Mouse (Mus musculus) right cerebral cortex, postnatal 36 days (tissue): ENCODE data around the gene Csk.
A peak's percentile ranks its signal among the peaks of the same experiment; 100 is the strongest.

ENCODE experiments used
- DNase-seq, 2 experiments: peaks; one replicate each; pipeline ENCODE4 v3.0.0; 2022; ENCODE audit warnings: low spot score in 2 of 2, mixed read lengths in 1 of 2

Gene Csk

GRCm38 (mm10) chr9:57638651-57639459 lies 14.6 kb downstream of the Csk start:
- no peak for DNase-seq

DNA sequence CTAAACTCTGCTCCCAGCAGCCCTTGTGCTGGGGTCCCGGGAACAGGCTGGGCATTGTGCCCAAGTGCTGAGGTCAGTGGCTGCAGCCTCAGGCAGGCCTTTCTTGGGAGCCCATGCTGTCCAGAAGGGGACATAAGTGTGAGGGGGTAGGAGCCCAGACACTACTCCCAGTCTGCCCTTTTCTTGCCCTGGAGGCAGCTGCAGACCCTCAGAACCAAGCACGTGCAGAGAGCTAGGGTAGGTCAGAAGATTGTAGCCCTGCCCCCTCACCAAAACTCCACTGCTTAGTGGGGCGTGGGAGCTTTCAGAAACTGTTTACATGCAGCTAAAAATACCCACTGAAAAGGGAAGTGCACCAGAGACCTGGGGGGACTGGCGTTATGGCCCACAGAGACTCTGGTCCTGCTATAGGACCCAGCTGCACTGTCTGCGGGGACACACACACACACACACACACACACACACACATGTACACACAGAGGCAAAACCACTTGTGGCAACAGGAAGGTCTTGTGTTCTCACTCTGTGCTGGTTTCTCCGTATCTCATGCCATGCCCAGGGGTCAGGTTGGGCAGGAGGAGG lies 15.6 kb downstream of the Csk start:
- no peak for DNase-seq

- DNase-seq, result no peak
These were observed 16.2 kb downstream of the Csk start for GRCm38 (mm10) chr9:57637272-57637671.

DNA sequence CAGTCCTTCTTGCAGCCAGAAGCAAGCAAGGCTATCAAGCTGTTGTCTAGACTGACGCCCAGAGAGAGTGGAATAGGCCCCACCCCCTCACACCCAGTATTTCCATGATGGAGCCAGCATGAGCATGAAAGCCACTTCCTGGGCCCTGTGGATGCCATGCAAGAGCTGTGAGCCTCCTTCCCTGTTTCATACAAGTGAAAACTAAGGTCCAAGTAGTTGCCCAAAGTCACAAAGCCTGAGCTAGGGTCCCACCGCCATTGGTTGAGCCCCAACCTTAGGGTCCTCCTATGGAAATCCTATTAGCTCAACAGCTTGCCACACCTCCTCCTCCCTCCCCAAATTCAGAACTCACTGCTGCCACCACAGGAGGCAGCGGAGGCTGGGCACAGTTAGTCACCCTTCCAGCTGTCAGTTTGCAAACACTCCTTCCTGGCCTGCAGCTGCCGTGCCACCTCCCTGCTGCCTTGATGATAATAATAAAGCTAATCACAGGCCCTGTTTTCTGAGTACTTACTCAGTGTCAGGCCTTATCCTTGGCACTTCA lies 19.9 kb downstream of the Csk start:
- no peak for DNase-seq

DNA sequence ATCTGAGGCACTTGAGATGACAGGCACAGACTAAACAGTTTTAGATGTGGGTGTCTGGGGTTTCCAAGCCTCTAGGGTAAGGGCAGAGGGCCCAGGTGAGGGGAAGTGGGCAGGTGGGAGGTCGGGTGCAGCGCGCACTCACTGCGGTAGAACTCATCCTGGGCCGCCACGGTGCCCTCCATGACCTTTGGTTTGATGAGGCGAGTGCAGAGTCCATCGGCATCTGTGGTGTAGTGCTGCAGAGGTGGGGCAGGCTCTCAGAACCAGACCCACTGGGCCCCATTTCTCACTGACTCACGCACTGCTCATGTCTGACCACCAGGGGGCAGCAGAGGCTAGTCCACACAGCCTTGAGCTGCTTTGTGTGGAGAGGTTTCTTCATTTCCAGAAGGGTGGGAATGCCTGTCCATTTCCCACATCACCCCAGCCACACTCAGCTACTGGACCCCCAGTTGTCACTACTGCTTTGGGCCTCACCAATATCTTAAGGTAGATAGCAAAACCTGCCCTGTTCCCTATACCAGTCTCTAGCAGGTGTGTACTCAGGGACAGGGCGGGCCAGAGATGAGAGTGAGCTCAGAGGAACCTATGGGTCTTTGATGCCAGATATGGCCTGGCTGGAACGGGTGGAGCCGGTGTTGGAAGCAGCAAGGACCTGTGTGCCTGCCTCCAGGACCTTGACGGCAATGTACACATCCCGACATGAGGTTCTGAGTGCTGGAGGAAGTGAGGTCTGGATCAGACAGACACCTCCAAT lies 24.1 kb downstream of the Csk start:
- peak in 1 of 2 experiments; percentile 47 for DNase-seq

- DNase-seq, result no peak
These were observed 24.7 kb downstream of the Csk start for GRCm38 (mm10) chr9:57628717-57629116.

- DNase-seq, result no peak
These were observed 25.5 kb downstream of the Csk start for GRCm38 (mm10) chr9:57627892-57628291.

- DNase-seq, result no peak
These were observed 26.2 kb downstream of the Csk start for GRCm38 (mm10) chr9:57627191-57627590.

- no peak for DNase-seq
These were observed 27.5 kb downstream of the Csk start for GRCm38 (mm10) chr9:57625674-57626500.

GRCm38 (mm10) chr9:57624295-57624694 lies 29.1 kb downstream of the Csk start:
- DNase-seq, result no peak

DNA sequence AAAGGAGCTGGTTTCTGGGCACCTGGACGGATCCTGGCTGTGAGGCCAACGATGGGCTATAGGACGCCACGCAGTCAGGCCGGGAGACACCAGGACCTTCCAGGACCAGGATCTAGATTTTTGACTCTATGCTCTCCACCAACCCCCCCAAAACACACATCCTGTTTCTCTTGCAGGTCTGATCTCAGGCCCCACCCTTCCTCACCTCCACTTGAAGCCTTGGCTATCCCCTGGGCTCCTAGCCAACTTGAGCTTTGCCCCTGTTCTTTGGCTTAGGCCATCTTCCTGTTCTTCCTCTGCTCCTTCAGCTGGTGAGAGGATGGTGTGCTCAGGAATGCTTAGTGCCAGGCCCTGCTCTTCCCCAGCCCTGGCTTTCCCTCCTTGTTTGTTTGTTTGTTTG lies 32.8 kb downstream of the Csk start, which contains the start of gene Lman1l:
Gene Lman1l, minus strand, starts transcription at position 101 of the 400 bp plus-strand sequence.
- DNase-seq, result no peak

DNA sequence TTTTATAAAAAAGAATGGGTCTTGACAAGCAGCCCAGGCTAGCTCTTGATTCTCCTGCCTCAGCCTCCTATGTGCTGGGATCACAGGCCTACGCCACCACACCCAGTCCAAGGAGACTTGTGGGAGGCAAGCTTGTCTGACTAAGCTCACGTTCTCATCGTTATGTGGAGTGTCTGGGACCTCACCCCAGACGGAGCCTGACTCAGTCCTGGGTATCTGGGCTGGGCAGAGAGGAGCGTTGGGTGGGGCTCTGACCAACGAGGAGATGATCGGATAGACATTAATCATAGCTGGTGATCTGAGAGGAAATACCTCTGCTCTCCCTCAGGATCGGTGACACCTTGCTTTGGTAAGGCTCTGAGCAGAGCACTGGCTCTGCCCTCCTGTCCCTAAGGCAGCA lies 34.6 kb downstream of the Csk start:
- no peak for DNase-seq

DNA sequence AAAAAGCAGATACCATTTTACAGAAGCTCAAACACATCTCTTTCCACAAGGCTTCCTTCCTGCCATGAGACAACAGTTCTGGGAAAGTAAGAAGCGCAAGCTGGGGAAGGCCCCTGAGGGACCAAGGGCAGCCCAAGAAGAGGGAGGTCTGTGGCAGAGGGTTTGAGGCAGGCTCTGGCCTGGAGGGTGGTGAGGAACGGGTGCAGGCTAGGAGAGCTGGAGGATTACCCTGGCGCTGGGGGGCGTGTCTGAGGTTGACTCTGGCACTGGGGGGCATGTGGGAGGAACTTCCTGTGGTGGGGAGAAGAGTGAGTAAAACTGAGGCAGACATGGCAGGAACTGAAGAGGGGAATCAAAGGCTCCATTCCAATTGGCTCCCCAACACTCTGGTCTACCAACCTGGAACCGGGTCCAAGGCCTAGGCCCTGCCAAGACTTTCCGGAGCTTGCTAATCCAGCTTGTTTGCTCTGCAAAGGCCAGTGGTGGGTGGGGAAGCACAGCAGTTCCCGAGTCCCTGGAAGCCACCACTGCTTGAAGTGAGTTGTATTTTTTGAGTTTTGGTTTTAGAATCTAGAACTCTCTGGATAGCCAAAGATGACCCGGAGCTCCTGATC lies 35.8 kb downstream of the Csk start:
- DNase-seq, result no peak

GRCm38 (mm10) chr9:57614786-57615185 lies 38.6 kb downstream of the Csk start:
- DNase-seq, result no peak

- DNase-seq, result no peak
These were observed 39.5 kb downstream of the Csk start for GRCm38 (mm10) chr9:57613975-57614374.

DNA sequence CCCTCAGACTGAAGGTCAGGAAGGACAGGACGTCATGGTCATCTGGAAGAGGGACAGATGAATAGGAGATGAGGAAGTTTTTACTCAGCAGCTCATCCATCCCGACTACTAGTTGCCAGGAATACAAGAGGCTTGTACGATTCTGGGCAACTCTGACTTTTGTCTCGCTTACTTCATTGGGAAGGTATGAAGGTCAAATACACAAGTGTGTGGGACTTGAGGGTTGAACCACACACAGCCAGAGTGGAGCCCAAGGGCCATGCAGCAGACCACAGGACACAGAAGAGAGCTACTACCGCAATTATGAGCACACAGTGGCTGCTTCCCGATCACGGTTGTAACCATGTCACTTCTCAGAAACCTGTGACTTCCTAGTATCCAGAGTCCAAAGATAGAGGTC lies 40.8 kb downstream of the Csk start:
- no peak for DNase-seq

- no peak for DNase-seq
These were observed 43.0 kb downstream of the Csk start for GRCm38 (mm10) chr9:57610359-57610826.

- DNase-seq, result no peak
These were observed 43.6 kb downstream of the Csk start for GRCm38 (mm10) chr9:57609803-57610202.

DNA sequence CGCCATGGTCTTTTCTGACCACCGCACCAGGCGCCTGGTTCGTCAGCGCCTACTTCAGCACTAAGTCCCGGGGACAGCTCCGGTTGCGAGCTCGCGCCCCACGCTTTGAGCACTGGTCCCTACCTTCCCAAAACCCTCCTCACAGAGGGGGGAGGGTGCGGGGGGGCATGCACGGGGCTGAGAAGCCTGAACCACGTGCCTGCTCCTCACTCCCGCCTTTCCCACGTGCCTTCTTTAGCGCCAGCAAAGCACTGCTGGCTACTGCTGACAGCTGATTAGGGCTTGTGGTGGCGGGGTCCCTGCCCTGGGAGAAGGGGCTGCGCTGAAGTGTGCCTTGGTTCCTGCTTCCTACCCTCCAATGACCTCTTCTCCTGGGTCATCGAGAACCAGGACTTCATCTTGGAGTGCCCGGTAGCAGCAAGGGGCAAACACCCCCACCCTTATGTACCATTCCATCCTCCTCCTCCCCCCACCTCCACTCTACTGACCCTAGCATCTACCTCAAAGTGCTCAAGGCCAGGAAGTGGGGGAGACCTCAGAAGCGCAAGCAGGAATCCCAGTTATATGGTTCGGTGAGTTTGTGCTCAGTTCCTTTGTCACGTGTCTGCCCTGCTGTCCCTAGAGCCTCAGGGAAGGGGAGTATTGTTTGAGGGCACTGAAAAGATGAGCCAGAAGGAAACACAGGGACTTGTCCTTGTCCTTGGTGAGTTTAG lies 47.1 kb downstream of the Csk start, which contains the start of gene Cplx3:
Gene Cplx3, minus strand, starts transcription at position 143 of the 713 bp plus-strand sequence.
- DNase-seq, result no peak

GRCm38 (mm10) chr9:57605503-57605902 lies 47.9 kb downstream of the Csk start:
- no peak for DNase-seq
